Mouse (Mus musculus): ENCODE measurements at regions not wholly inside any gene's neighbourhood (a gene's known extent, or its start where the extent isn't known, plus 50 kb on each side); places are given as distances from the start of the nearest gene placed in this dataset.
A peak's percentile ranks its signal among the peaks of the same experiment; 100 is the strongest.

DNA sequence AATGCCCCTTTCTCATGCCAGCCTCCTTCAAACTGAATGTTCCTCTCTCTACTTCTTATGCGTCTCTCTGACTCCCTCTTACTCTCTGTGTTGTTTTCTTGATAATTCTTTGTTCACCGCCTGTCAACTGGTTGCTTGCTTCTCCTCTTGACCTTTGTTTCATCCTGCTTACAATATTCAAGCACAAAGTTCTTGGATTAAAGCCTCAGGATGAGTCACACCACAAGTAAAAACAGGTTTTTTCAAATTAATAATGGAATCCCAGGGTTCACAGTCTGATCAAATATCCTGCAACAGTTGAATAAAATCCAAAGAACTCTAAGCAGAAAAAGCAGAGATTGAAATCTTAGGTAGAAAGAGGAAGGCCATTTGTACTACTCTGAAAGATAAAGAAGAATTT, 285.9 kb upstream of the Cxadr start:
- no peak for DNase-seq (ENCODE audit: low spot score in 2 of 2)

- DNase-seq (ENCODE audit: low spot score in 2 of 2) = no peak
Measured at GRCm38 (mm10) chr16:78013049-78013819, 288.1 kb upstream of the Cxadr start.

DNA sequence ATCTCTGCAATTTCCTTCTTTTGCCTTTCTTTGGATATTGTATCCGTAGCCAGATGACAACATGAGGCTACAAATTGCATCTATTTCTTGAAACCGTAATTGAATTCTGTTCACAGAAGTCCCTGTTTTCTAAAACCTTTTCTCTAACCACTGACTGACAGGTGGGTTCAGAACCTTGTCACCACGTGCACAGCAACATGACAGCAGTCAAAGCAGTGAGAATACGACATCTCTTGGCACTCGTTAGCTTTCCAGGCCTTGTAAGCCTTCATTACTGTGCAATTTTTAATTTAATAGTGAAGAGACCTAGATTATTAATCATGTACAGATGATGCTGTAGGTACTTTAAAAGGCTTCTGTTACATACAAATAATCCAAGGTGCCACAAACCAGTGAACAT, 297.3 kb upstream of the Cxadr start:
- no peak for DNase-seq (ENCODE audit: low spot score in 2 of 2)

- no peak for DNase-seq (ENCODE audit: low spot score in 2 of 2)
Measured at GRCm38 (mm10) chr16:77992986-77993385, 308.3 kb upstream of the Cxadr start.

DNA sequence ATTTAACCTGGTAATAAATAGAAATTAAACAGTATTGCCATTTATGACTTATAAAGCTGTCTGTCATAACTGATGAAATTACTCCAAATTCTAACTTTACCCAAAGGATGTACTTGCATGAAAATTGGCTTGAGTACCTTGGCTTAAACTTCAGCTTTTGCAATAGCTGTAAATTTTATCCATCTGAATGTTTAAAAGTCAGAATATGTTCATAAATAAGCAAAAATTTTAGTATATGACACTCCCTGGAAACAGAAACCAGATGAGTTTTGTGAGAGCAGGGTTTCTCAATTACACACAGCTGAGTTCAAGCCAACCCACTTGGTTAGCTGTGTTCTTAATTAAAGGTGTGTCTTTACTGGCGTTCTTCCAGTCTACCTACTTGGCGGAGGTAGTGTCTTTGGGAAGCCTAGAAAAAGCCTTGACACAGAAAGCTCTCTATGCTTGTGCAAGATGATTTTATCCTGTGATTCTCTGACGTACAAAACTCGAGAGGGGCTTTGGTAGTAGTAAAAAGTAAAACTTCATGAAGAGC, 311.4 kb upstream of the Cxadr start:
- no peak for DNase-seq (ENCODE audit: low spot score in 2 of 2)

GRCm38 (mm10) chr16:77989139-77989538, 312.1 kb upstream of the Cxadr start:
- DNase-seq (ENCODE audit: low spot score in 2 of 2) = no peak

GRCm38 (mm10) chr16:77986884-77987529, 314.3 kb upstream of the Cxadr start:
- DNase-seq (ENCODE audit: low spot score in 2 of 2) = no peak

- DNase-seq (ENCODE audit: low spot score in 2 of 2) = no peak
Measured at GRCm38 (mm10) chr16:77948785-77949184, 346.9 kb upstream of the Gm11146 start.

- DNase-seq (ENCODE audit: low spot score in 2 of 2) = no peak
Measured at GRCm38 (mm10) chr16:77945442-77945841, 343.5 kb upstream of the Gm11146 start.

- DNase-seq (ENCODE audit: low spot score in 2 of 2) = no peak
Measured at GRCm38 (mm10) chr16:77931025-77931723, 329.3 kb upstream of the Gm11146 start.

GRCm38 (mm10) chr16:77914160-77915070, 312.5 kb upstream of the Gm11146 start:
- DNase-seq (ENCODE audit: low spot score in 2 of 2) = no peak

DNA sequence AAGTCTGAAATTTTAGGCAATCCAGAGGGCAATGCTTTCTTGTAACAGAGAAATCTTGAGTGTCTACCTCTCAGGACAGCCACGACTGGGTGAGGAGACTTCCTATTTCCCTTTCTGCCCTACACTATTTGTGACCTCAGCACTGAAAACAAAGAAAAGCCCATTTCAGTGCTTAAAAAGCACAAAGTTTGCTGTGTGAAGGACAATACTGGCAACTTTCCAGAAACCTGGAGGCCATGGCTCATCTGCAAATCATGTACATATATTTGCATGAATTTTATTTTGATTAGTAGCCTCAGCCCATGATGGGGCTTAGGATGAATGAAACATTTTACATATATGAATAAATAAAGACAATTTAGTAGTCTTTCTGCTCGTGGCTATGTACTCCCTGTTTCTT, 292.4 kb upstream of the Gm11146 start:
- DNase-seq (ENCODE audit: low spot score in 2 of 2) = no peak

DNA sequence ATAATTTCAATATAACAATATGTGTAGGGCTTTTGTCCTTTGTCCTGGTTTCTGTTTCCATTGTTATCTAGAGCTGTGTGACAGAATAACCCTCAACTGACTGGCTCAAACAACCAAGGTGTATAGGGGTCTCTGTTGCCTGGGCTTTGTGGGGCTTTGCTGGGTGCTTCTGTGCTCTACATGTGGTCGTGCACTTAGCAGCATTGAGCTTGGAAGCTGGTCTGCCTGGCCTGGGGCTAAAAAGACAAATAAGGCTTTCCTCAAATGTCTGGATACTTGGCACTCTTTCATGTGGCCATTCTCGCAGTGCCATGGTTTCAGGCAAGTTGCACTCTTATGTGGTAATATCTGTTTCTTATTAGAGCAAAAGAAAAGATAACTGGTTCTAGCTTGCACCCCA, 291.8 kb upstream of the Gm11146 start:
- DNase-seq (ENCODE audit: low spot score in 2 of 2) = no peak

- no peak for DNase-seq (ENCODE audit: low spot score in 2 of 2)
Measured at GRCm38 (mm10) chr16:77892731-77893130, 290.8 kb upstream of the Gm11146 start.

GRCm38 (mm10) chr16:77889348-77889747, 287.5 kb upstream of the Gm11146 start:
- no peak for DNase-seq (ENCODE audit: low spot score in 2 of 2)

GRCm38 (mm10) chr16:77885060-77885679, 283.3 kb upstream of the Gm11146 start:
- DNase-seq (ENCODE audit: low spot score in 2 of 2) = no peak

DNA sequence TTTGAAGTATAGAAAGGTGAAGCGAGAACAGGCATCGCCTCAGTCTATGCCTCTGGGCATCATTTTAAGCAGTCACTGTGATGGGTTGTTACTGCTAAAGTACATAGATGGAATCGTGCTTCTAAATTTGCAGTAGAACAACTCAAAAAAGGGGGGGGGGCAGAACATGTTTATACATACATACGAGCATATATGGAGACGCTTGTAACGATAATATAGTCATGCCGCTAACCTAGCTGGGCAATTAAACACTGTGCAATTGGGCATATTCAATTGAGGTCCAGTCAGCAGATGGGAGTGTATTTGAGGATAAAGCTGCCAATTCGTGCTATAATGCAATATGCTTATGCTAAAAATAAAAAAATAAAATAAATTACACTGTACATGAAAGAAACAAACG, 282.6 kb upstream of the Gm11146 start:
- DNase-seq (ENCODE audit: low spot score in 2 of 2) = no peak

GRCm38 (mm10) chr16:77877006-77877405, 275.1 kb upstream of the Gm11146 start:
- DNase-seq (ENCODE audit: low spot score in 2 of 2) = peak in 1 of 2 experiments; percentile 10

DNA sequence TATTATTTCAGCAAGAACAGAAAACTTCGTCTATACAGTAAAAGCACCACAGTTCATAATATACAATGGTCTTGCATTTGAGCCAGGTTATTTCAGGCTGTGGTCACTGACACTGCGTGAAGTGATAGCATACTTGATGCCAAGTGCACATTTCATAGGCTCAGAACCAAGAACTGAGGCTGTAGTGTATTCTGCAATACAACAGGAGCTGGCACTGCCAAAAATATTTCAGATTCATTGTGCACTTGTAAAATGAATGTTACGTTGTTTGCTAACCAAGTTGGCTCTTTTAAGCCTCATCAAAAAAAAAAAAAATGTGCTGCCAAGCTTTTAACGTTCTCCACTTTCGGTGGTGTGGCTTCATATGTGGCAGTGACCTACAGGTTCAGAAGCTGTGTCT, 261.4 kb upstream of the Gm11146 start:
- no peak for DNase-seq (ENCODE audit: low spot score in 2 of 2)

- DNase-seq (ENCODE audit: low spot score in 2 of 2) = no peak
Measured at GRCm38 (mm10) chr16:77852066-77852781, 250.3 kb upstream of the Gm11146 start.

All from urinary bladder, postnatal 36 days (tissue).